Mouse (Mus musculus): ENCODE results near the gene Olfr317. TPM values are rescaled to one million over a fixed set of nuclear protein-coding genes. Genes with fewer than 3 reads are reported as not detected.

The Olfr317 gene
- not detected for polyA plus RNA-seq (2017; shearing (Covaris generic))

DNA sequence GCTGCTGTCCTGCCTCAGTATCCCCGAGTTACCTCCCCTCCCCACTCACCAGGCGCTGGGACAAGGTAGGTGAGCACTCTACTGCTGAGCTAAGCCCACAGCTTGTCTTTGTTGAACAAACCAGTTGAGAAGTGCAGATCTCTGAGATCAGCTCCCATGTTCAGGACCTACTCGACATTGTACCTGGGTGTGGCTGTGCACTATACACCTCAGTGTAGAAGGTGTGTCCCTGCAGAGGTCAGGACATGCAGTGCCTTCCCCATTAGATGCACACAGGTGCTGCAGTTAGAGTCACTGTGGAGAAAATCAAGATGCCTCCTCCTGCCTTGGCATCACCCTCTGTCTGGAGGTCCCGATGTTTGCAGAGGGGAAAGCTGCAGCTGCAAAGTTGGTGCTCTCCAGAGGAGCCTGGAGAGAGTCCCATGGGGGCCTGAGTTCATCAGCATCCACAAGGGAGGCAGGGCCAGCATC is at the start of gene Olfr317:
Gene Olfr317 (minus strand): TSS at position 421 of the 471 bp plus-strand sequence.

GRCm38 (mm10) chr11:58782480-58783089 is 43.6 kb upstream of the Olfr317 start, which contains the start of gene Olfr314:
Gene Olfr314, plus strand, starts transcription at chr11:58782952.

GRCm38 (mm10) chr11:58772888-58773287 is 33.9 kb upstream of the Olfr317 start, which contains the start of gene Olfr315:
Gene Olfr315, plus strand, starts transcription at chr11:58773188.

GRCm38 (mm10) chr11:58752434-58752833 is 13.4 kb upstream of the Olfr317 start, which contains the start of gene Olfr316:
Gene Olfr316, plus strand, starts transcription at chr11:58752734.

GRCm38 (mm10) chr11:58723914-58724313 is 15.1 kb downstream of the Olfr317 start, which contains the start of gene Olfr318:
Gene Olfr318, minus strand, starts transcription at chr11:58724014.

DNA sequence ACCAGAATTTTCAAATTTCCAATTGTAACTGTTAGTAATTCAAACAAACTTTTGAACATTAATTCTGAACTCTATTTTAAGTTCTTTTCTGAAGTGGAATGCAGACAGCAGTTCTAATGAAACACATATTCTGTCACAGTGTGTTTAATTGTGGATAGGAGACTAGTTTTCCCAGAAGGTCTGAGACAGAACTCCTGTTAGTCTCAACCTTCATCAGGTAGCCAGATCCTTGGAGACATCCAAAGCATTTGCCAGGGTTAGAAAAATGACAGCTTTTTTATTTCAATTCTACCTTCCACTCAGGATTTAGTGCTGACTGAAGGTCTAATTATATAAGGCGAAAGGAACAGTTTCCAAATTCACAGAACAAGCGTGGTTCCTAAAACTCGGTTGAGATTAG is 40.1 kb downstream of the Olfr317 start, which contains the start of gene Olfr319:
Gene Olfr319 (plus strand): TSS at position 301 of the 400 bp plus-strand sequence.

Other genes with a start within 250 kb of the Olfr317 start
- under 1 TPM in 1 of 2 experiments, not detected in 1; 0.10 TPM for gene Olfr332, start 246.7 kb downstream of the Olfr317 start, polyA plus RNA-seq (2017; shearing (Covaris generic))
- not detected for gene Olfr331, start 236.6 kb downstream of the Olfr317 start, polyA plus RNA-seq (2017; shearing (Covaris generic))
- gene Olfr330, start 204.4 kb downstream of the Olfr317 start, polyA plus RNA-seq (2017; shearing (Covaris generic)), result not detected
- not detected for gene Olfr329-ps, start 192.8 kb downstream of the Olfr317 start, polyA plus RNA-seq (2017; shearing (Covaris generic))
- gene Olfr328, start 183.6 kb downstream of the Olfr317 start, polyA plus RNA-seq (2017; shearing (Covaris generic)), result not detected
- not detected for gene Olfr224, start 168.7 kb downstream of the Olfr317 start, polyA plus RNA-seq (2017; shearing (Covaris generic))
- not detected for gene Olfr325, start 161.5 kb downstream of the Olfr317 start, polyA plus RNA-seq (2017; shearing (Covaris generic))
- not detected for gene Olfr324, start 144.1 kb downstream of the Olfr317 start, polyA plus RNA-seq (2017; shearing (Covaris generic))
- not detected for gene 2210407C18Rik, start 123.1 kb downstream of the Olfr317 start, polyA plus RNA-seq (2017; shearing (Covaris generic))
- gene Olfr323, start 108.7 kb downstream of the Olfr317 start, polyA plus RNA-seq (2017; shearing (Covaris generic)), result under 1 TPM in 1 of 2 experiments, not detected in 1; 0.14 TPM
- under 1 TPM; 0.21 to 0.43 TPM for gene Trim58, start 98.7 kb downstream of the Olfr317 start, polyA plus RNA-seq (2017; shearing (Covaris generic))
- not detected for gene Olfr322, start 80.4 kb downstream of the Olfr317 start, polyA plus RNA-seq (2017; shearing (Covaris generic))
- not detected for gene Olfr320, start 58.1 kb downstream of the Olfr317 start, polyA plus RNA-seq (2017; shearing (Covaris generic))
- not detected for gene Olfr319, start 40.0 kb downstream of the Olfr317 start, polyA plus RNA-seq (2017; shearing (Covaris generic))
- gene Olfr318, start 15.2 kb downstream of the Olfr317 start, polyA plus RNA-seq (2017; shearing (Covaris generic)), result under 1 TPM; 0.05 to 0.11 TPM
- not detected for gene Olfr316, start 13.5 kb upstream of the Olfr317 start, polyA plus RNA-seq (2017; shearing (Covaris generic))
- gene Olfr315, start 34.0 kb upstream of the Olfr317 start, polyA plus RNA-seq (2017; shearing (Covaris generic)), result under 1 TPM in 1 of 2 experiments, not detected in 1; 0.11 TPM
- under 1 TPM in 1 of 2 experiments, not detected in 1; 0.20 TPM for gene Olfr314, start 43.7 kb upstream of the Olfr317 start, polyA plus RNA-seq (2017; shearing (Covaris generic))
- not detected for gene Fam183b, start 62.7 kb upstream of the Olfr317 start, polyA plus RNA-seq (2017; shearing (Covaris generic))
- gene Olfr313, start 75.8 kb upstream of the Olfr317 start, polyA plus RNA-seq (2017; shearing (Covaris generic)), result not detected
- gene Olfr312, start 90.0 kb upstream of the Olfr317 start, polyA plus RNA-seq (2017; shearing (Covaris generic)), result under 1 TPM in 1 of 2 experiments, not detected in 1; 0.29 TPM
- gene Olfr311, start 100.0 kb upstream of the Olfr317 start, polyA plus RNA-seq (2017; shearing (Covaris generic)), result not detected
- 10 to 100 TPM in 1 of 2 experiments, 1 to 10 TPM in 1; 5.4 to 11.4 TPM for gene Gm12258, start 107.9 kb upstream of the Olfr317 start, polyA plus RNA-seq (2017; shearing (Covaris generic))
- 1 to 10 TPM; 5.6 to 7.0 TPM for gene 2810021J22Rik, start 128.0 kb upstream of the Olfr317 start, polyA plus RNA-seq (2017; shearing (Covaris generic))
- 10 to 100 TPM in 1 of 2 experiments, 1 to 10 TPM in 1; 8.3 to 11.4 TPM for gene Zfp39, start 165.0 kb upstream of the Olfr317 start, polyA plus RNA-seq (2017; shearing (Covaris generic))
- gene Btnl10, start 178.7 kb upstream of the Olfr317 start, polyA plus RNA-seq (2017; shearing (Covaris generic)), result under 1 TPM; 0.14 to 0.20 TPM
- gene Rnf187, start 199.7 kb upstream of the Olfr317 start, polyA plus RNA-seq (2017; shearing (Covaris generic)), result 100 to 1,000 TPM; 243 to 248 TPM
- gene Hist3h2ba, start 209.7 kb upstream of the Olfr317 start, polyA plus RNA-seq (2017; shearing (Covaris generic)), result 10 to 100 TPM; 14.4 to 22.3 TPM
- 10 to 100 TPM in 1 of 2 experiments, 1 to 10 TPM in 1; 8.1 to 13.0 TPM for gene Hist3h2a, start 215.5 kb upstream of the Olfr317 start, polyA plus RNA-seq (2017; shearing (Covaris generic))
- gene Trim17, start 215.5 kb upstream of the Olfr317 start, polyA plus RNA-seq (2017; shearing (Covaris generic)), result under 1 TPM; 0.06 to 0.60 TPM
- gene Trim11, start 238.9 kb upstream of the Olfr317 start, polyA plus RNA-seq (2017; shearing (Covaris generic)), result 10 to 100 TPM; 38.4 to 42.4 TPM

Data from activated CD4-positive, CD25-positive, alpha-beta regulatory T cell (primary cell).